Mouse (Mus musculus): Measurements from ENCODE around the gene Prss30. TPM values are rescaled to one million over a fixed set of nuclear protein-coding genes. Genes with fewer than 3 reads are reported as not detected.
A peak's percentile ranks its signal among the peaks of the same experiment; 100 is the strongest.

Gene Prss30
- 0.25 and 0.87 TPM in 2 replicates for polyA plus RNA-seq (2012; rRNA removed)

- no peak for DNase-seq (ENCODE audit: low spot score)
Observed at GRCm38 (mm10) chr17:23980297-23980909, at the start of gene Prss30. Prss30 (minus strand) TSS chr17:23980566.

GRCm38 (mm10) chr17:24029477-24029876 lies 49.1 kb upstream of the Prss30 start:
- no peak for DNase-seq (ENCODE audit: low spot score)

GRCm38 (mm10) chr17:24021375-24022199 lies 41.2 kb upstream of the Prss30 start:
- DNase-seq (ENCODE audit: low spot score) = no peak

DNA sequence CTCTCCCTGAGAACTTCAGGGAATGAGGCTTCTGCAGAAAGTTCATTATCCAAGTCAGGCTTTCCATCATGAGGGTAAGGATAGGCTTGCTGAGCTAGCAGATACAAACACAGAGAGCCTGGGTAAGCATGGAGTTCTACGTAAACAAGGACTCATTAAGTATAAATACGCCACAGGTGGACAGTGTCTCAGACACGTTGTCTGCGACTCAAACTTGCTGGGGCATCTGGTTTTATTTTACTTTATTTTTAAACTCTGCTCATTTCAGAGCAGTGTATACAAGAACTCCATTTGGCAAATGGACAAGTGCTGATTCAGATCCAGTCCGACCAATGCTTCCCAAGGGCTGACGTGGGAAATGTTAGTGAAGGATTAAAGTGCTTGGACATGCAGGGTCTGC lies 40.3 kb upstream of the Prss30 start:
- DNase-seq (ENCODE audit: low spot score) = no peak

- no peak for DNase-seq (ENCODE audit: low spot score)
Observed at GRCm38 (mm10) chr17:24015727-24016126, 35.4 kb upstream of the Prss30 start.

DNA sequence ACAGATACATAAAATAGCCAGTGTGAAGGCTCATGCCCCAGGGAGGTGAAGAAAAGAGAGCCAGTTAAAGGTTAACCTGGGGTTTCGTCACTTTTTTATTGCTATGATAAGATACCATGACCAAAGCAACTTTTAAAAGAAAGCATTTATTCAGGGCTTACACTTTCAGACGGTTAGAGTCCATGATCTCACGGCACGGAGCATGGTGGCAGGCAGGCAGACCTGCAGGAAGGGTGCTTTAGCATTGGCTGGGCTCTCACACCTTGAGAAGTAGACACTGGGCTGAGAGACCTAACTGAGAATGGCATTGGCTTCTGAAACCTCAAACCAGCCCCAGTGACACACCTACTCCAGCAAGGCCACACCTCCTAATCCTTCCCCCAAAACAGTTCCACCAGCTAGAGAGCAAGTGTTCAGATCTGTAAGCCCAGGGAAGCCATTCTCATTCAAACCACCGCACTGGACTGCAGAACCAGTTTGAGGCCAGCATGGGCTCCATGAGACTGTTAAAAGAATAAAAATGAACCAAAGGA lies 34.1 kb upstream of the Prss30 start:
- no peak for DNase-seq (ENCODE audit: low spot score)

GRCm38 (mm10) chr17:24012921-24013320 lies 32.6 kb upstream of the Prss30 start:
- DNase-seq (ENCODE audit: low spot score) = no peak

DNA sequence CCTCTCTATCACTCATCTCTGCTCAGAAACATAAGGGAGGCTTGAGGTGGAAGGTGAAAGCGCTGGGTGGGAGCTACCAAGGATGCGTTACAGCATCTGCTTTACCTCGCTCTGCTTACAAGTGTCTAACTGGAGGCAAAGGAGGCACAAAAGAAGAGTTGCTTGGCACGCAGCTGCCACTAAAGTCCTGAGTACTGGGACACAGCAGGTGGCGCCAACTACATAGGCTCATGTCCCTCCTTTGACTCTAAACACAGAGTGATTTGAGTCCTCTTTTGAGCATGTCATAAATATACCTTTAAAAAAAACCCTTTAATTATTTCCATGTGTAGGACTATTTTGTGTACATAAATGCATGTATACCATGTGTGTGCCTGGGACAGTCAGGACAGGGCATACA lies 29.3 kb upstream of the Prss30 start:
- no peak for DNase-seq (ENCODE audit: low spot score)

GRCm38 (mm10) chr17:24008105-24008504 lies 27.7 kb upstream of the Prss30 start:
- no peak for DNase-seq (ENCODE audit: low spot score)

DNA sequence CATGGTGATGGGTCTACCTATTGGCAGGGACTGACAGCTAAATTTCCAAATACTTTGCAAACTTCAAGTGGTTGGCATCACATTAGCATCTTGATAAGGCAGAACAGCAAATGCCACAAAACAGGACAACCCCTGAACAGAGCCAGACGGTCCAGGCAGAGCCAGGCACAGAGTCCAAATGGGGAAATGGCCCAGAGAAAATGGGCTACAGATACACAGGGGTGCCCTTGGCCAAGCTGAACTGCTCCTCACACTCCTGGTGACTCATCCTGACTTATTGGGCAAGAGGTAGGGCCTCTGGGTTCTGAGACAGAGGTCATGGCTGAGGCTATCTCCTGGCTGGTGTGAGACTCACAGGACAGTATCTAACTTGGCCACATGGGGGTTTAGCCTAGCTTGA lies 27.0 kb upstream of the Prss30 start:
- no peak for DNase-seq (ENCODE audit: low spot score)

DNA sequence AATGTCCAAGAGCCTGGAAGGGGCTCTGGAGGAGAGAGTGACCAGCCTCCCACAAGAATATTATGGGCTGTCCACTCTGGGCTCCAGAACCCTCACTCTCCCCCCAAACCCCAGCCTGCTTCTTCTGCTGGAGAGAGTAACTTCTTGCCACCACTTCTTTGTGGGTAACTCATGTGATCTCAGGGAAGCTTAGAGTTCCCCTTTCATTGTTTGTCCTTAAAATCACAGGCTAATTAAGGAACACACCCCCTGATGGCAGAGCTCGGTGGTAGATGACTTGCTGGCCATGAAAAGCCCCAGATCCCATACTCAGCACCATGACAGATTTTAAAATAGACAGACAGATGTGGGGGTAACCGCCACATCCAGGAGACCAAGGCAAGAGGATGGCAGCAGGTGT lies 26.6 kb upstream of the Prss30 start:
- DNase-seq (ENCODE audit: low spot score) = no peak

- DNase-seq (ENCODE audit: low spot score) = no peak
Observed at GRCm38 (mm10) chr17:24005049-24005448, 24.7 kb upstream of the Prss30 start.

DNA sequence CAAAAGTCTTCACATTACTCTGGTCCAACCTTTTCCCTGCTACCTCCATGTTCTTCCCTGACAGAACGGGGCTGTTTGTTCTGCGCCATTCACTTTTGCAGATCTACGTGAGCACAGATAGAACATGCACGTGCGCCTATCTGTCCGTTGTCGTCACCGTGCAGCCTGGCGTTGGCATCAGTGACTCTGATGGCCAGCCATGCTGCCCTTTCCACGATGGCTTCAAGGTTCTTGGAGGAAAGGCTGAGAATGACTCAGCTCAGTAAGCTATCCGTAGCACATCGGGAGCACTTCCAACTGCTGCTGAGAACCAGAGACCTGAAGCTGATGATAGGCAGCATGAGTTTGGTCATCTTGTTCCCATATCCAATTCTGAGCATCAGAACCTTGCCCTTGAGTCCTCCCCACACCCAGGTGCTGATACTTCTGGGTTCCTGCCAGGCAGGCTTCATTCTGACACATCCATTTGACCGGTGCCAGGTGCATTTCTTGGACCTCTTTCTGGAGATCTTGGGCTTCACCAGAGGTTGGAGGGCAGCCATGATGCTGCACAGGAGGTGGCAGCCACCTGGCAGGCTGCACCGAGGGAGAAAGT lies 23.8 kb upstream of the Prss30 start:
- no peak for DNase-seq (ENCODE audit: low spot score)

DNA sequence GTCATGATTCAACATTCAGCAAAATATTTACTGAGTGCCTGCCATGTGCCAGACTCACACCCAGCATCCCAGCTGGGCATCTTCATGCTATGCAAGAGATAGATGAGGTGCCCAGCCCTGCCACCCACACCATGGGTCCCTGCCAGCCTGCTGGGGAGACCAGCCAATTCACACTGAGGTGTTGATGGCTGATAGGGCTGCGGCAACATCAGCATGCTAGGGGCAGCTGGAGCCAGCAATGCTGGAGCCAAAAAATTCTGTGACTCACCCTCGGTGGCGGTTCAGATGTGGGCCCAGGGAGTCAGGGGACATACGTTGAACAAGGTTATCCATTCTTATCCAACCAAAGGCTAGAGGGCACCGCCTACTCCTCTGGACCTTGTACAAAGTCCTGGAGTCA lies 20.0 kb upstream of the Prss30 start:
- no peak for DNase-seq (ENCODE audit: low spot score)

DNA sequence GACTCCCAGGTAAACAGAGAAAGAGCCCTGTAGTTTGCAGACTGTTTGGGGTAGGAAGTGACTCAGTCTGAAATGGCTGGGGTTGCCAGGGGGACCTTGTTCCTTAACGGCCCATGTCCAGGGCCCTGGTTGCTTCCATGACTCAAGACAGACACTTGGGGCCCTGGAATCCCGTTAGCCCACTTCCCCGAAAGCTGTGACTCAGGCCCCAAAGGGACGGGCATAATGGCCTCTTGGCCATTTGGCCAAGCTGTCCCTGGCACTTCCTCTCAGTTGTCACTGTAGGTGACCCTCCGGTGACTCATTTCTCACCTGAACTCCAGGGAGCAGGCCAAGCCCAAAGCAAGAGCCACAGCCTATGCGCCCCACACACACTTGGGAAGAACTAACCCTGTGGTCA lies 18.0 kb upstream of the Prss30 start:
- DNase-seq (ENCODE audit: low spot score) = no peak

GRCm38 (mm10) chr17:23997901-23998300 lies 17.5 kb upstream of the Prss30 start, which contains the start of gene Prss22:
Prss22 (minus strand) TSS chr17:23998100.
- peak; percentile 71 for DNase-seq (ENCODE audit: low spot score)

DNA sequence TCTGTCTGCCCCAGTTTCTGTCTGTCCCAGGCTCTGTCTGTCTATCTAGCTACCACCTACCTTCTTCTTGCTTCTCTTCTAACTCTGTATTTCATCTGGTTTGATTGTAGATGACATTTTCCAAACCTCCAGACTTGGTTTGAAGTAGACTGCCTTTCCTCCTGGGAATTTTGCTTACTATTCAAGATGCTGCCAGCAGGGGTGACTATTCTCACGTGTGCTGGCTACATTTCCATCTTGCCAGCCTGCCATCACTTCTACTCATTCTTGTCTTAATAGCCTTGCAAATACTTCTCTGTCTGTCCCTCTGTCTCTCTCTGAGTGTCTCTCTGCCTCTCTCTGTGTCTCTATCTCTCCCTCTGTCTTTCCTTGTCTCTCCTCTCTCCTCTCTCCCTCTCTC lies 15.1 kb upstream of the Prss30 start:
- DNase-seq (ENCODE audit: low spot score) = no peak

- no peak for DNase-seq (ENCODE audit: low spot score)
Observed at GRCm38 (mm10) chr17:23994667-23995066, 14.3 kb upstream of the Prss30 start.

- peak; percentile 83 for DNase-seq (ENCODE audit: low spot score)
Observed at GRCm38 (mm10) chr17:23993559-23994428, 13.4 kb upstream of the Prss30 start.

GRCm38 (mm10) chr17:23992789-23993553 lies 12.6 kb upstream of the Prss30 start:
- DNase-seq (ENCODE audit: low spot score) = no peak

- DNase-seq (ENCODE audit: low spot score) = no peak
Observed at GRCm38 (mm10) chr17:23989802-23990201, 9.4 kb upstream of the Prss30 start.

Measured in urinary bladder, adult 2 months (tissue).